Mouse (Mus musculus) limb, embryonic 11.5 days (tissue): ENCODE measurements around the gene Ost4. TPM values are rescaled to one million over a fixed set of nuclear protein-coding genes. Genes with fewer than 3 reads are reported as not detected.

Source experiments
- ATAC-seq: fragments of 200-750 bp; cut with Nextera tagmentation; 2 replicates; pipeline ENCODE4 v1.8.0; 2017; ENCODE audit warnings: low read depth; ENCODE audit not compliant: insufficient number of reproducible peaks, low FRiP score, low TSS enrichment
- DNase-seq: peaks from one replicate; pipeline ENCODE4 v3.0.0-alpha.2; 2015; ENCODE audit warnings: low spot score
- H3K27ac ChIP-seq: fragments of 300-500 bp; sonication (generic); replicated peaks from 2 replicates; pipeline ENCODE4 v1.5.1; 2014; ENCODE audit warnings: low read depth, mild to moderate bottlenecking, low read length
- H3K27me3 ChIP-seq: fragments of 300-500 bp; sonication (generic); 2 replicates; pipeline ENCODE4 v1.6.1; 2014; ENCODE audit warnings: mild to moderate bottlenecking, low read length, mixed read lengths; ENCODE audit not compliant: control insufficient read depth, insufficient read depth
- H3K36me3 ChIP-seq: fragments of 300-500 bp; sonication (generic); 2 replicates; pipeline ENCODE4 v1.6.1; 2014; ENCODE audit warnings: mild to moderate bottlenecking, low read length, moderate library complexity, mixed read lengths; ENCODE audit not compliant: control insufficient read depth, insufficient read depth
- H3K4me1 ChIP-seq: fragments of 300-500 bp; sonication (generic); 2 replicates; pipeline ENCODE4 v1.6.1; 2014; ENCODE audit warnings: low read length, mixed read lengths; ENCODE audit not compliant: control insufficient read depth, insufficient read depth
- H3K4me2 ChIP-seq: fragments of 300-500 bp; sonication (generic); 2 replicates; pipeline ENCODE4 v1.6.1; 2014; ENCODE audit warnings: low read depth, mild to moderate bottlenecking, moderate library complexity; ENCODE audit not compliant: severe bottlenecking
- H3K4me3 ChIP-seq: fragments of 300-500 bp; sonication (generic); 2 replicates; pipeline ENCODE4 v1.5.1; 2014; ENCODE audit warnings: low read depth, low read length
- H3K9ac ChIP-seq: fragments of 300-500 bp; sonication (generic); 2 replicates; pipeline ENCODE4 v1.6.1; 2014; ENCODE audit warnings: mild to moderate bottlenecking, low read length
- H3K9me3 ChIP-seq: fragments of 300-500 bp; sonication (generic); 2 replicates; pipeline ENCODE4 v1.6.1; 2016; ENCODE audit warnings: low read length; ENCODE audit not compliant: control insufficient read depth
- WGBS: fragments of 180-500 bp; shearing (Covaris S2); extraction: QIAGEN DNeasy Blood & Tissue Kit; methylation state at CpG from one replicate; pipeline ENCODE4 v1.1.7; 2014; 5-methylcytosine and 5-hydroxymethylcytosine counted together
- polyA plus RNA-seq: library from polyadenylated mRNA; unstranded; fragments of >200 nt; fragmentation: Nextera tagmentation; extraction: Ambion mirVana; gene quantifications from 2 replicates; pipeline ENCODE4 v1.2.1, GENCODE M21; 2014

Gene Ost4
- polyA plus RNA-seq, 1 experiment from 2014 or later: 395 TPM

DNA sequence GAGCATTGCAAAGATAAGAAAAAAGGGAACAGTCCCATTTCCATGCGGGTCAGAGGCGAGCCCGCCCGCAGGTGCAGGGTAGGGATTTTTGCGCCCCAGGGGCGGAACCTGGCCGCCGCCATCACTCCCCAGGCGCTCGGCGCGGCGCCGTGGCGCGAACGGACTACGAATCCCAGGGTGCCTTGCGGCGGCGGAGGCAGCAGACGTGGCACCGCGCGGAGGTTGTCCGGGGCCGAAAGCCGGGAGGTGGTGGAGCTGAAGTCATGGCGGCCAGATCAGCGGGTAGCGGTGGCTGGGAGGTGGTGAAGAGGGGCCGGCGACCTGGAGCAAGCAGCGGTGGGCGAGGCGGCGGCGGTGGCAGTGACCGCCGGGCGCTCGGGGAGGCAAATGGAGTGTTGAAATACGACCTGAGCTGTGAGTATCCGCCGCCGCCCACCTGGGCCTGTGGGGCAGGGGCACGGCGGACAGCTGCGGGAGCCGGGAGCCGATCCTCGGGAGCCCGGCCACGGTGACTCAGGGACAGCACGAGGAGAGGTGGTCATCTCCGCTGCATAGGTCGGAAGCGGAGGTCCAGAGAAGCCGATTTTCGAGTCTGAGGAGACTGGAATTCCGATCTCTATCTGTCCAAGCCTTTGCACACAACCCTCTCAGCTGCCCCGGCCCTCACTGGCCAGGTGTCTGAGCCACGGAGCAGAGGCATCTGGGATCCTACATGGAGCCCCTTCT is 38.0 kb downstream of the Ost4 start:
- H3K36me3 ChIP-seq: peaks cover 29% of the 10 kb centered on the region
- WGBS: under 1% methylated on average over 63 of the region's 63 CpGs
- peak; percentile 91 for ATAC-seq

DNA sequence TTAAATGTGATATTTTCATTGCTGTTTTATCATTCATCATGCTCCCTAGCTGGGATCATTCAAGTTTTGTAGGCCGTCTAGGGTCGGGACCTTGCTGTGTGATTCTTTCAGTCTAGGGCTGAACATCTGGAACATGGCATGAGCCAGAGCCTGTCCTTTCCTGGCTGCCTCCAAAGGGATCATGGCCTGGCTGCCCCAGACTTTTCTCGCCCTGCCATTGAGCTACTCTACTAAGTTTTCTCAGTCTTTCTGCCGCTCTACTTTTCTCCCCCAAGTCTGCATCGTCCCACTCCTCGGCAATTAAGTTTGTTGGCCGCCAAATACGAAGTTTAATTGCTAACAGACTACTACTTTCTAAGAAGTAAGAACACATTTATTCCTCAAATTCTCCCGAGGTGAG is 38.6 kb downstream of the Ost4 start:
- no peaks in the 10 kb centered on the region for H3K9me3 ChIP-seq
- peak overlapping the region; percentile 84 for H3K4me3 ChIP-seq
- peaks cover 5% of the 10 kb centered on the region; the same call in 1 of the 2 replicates for H3K4me1 ChIP-seq
- 9% methylated on average over 9 of the region's 9 CpGs for WGBS
- H3K27ac ChIP-seq: 0 out of 2 replicates have a peak overlapping the region, but pooled peaks have one; percentile 36
- DNase-seq: peak; percentile 69
- no peak for ATAC-seq
- H3K27me3 ChIP-seq: no peaks in the 10 kb centered on the region
- peak overlapping the region; percentile 72 for H3K4me2 ChIP-seq
- H3K9ac ChIP-seq: peak overlapping the region; percentile 90
- H3K36me3 ChIP-seq: peaks cover 23% of the 10 kb centered on the region; the same call in 1 of the 2 replicates

More for the DNA sequence above, 38.0 kb downstream of the Ost4 start:
- Histone ChIP-seq H3K27ac (no peak overlapping the region), H3K4me1 (peaks cover 5% of the 10 kb centered on the region; the same call in 1 of the 2 replicates), H3K27me3 (no peaks in the 10 kb centered on the region), H3K4me3 (peak overlapping the region; percentile 84), H3K9ac (peak overlapping the region; percentile 90), H3K9me3 (no peaks in the 10 kb centered on the region), H3K4me2 (peak overlapping the region; percentile 72)
- DNase-seq: peak; percentile 95

GRCm38 (mm10) chr5:30867712-30868111 is 39.9 kb downstream of the Ost4 start, which contains the start of gene Tmem214:
Tmem214 (plus strand) TSS chr5:30868012.
- Histone ChIP-seq H3K9me3 (no peaks in the 10 kb centered on the region), H3K27ac (0 out of 2 replicates have a peak within 1 kb of the TSS, but pooled peaks have one; percentile 36), H3K27me3 (no peaks in the 10 kb centered on the region), H3K4me2 (peak within 1 kb of the TSS; percentile 72), H3K9ac (no peak within 1 kb of the TSS; the same call in 1 of the 2 replicates), H3K36me3 (peaks cover 11% of the 10 kb centered on the region; the same call in 1 of the 2 replicates), H3K4me1 (peaks cover 5% of the 10 kb centered on the region; the same call in 1 of the 2 replicates), H3K4me3 (0 out of 2 replicates have a peak within 1 kb of the TSS, but pooled peaks have one; percentile 84)
- 95% methylated on average over 3 of the region's 3 CpGs for WGBS
- ATAC-seq (no peak), DNase-seq (no peak)

- Histone ChIP-seq H3K9me3 (no peaks in the 10 kb centered on the region), H3K4me1 (peaks cover 5% of the 10 kb centered on the region; the same call in 1 of the 2 replicates), H3K27ac (no peak overlapping the region), H3K36me3 (peaks cover 3% of the 10 kb centered on the region; the same call in 1 of the 2 replicates), H3K27me3 (no peaks in the 10 kb centered on the region), H3K4me2 (no peak overlapping the region), H3K4me3 (no peak overlapping the region), H3K9ac (no peak overlapping the region)
- DNase-seq (no peak), ATAC-seq (no peak)
- WGBS: 92% methylated on average over 3 of the region's 3 CpGs
Observed at GRCm38 (mm10) chr5:30866871-30867270, 40.7 kb downstream of the Ost4 start.

GRCm38 (mm10) chr5:30864322-30864721 is 43.3 kb downstream of the Ost4 start:
- Histone ChIP-seq H3K36me3 (no peaks in the 10 kb centered on the region), H3K9ac (no peak overlapping the region), H3K4me2 (no peak overlapping the region), H3K4me1 (no peaks in the 10 kb centered on the region), H3K27me3 (no peaks in the 10 kb centered on the region), H3K27ac (no peak overlapping the region), H3K4me3 (no peak overlapping the region), H3K9me3 (no peaks in the 10 kb centered on the region; the same call in 1 of the 2 replicates)
- 42% methylated on average over 15 of the region's 15 CpGs for WGBS
- DNase-seq (no peak), ATAC-seq (no peak)

GRCm38 (mm10) chr5:30863852-30864251 is 43.7 kb downstream of the Ost4 start:
- WGBS: 50% methylated on average over 4 of the region's 4 CpGs
- no peak overlapping the region for H3K9ac ChIP-seq
- no peaks in the 10 kb centered on the region for H3K4me1 ChIP-seq
- no peaks in the 10 kb centered on the region for H3K36me3 ChIP-seq
- ATAC-seq: no peak
- H3K4me3 ChIP-seq: no peak overlapping the region
- H3K4me2 ChIP-seq: no peak overlapping the region
- no peak for DNase-seq
- no peaks in the 10 kb centered on the region for H3K27me3 ChIP-seq
- H3K27ac ChIP-seq: no peak overlapping the region
- H3K9me3 ChIP-seq: no peaks in the 10 kb centered on the region; the same call in 1 of the 2 replicates

DNA sequence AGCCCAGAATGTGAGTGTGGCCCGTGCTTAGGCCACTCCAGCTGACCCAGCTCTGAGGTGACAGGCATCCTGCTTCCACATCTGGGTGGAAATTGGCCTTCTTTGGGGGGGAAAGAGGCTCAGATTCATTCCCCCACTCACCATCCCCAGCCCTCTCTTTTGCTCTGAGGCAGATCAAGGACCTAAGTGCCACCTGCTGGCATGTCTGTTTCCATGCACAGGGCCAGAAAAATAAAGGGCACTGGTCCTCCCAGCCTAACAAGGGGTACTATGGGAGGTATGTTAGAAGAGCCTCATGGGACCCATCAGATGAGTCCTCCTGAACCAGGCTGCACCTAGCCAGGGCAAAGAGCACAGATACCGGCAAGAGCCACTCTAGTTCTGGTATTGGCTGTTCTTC is 51.5 kb downstream of the Ost4 start:
- Histone ChIP-seq H3K4me3 (no peak overlapping the region), H3K9ac (no peak overlapping the region), H3K9me3 (no peaks in the 10 kb centered on the region; the same call in 1 of the 2 replicates), H3K27ac (no peak overlapping the region), H3K36me3 (no peaks in the 10 kb centered on the region), H3K27me3 (no peaks in the 10 kb centered on the region), H3K4me2 (no peak overlapping the region), H3K4me1 (no peaks in the 10 kb centered on the region)
- 80% methylated on average over 2 of the region's 2 CpGs for WGBS
- ATAC-seq: no peak
- DNase-seq: no peak
